Mouse (Mus musculus) frontal cortex, postnatal 14 days (tissue): ENCODE measurements at regions not wholly inside any gene's neighbourhood (a gene's known extent, or its start where the extent isn't known, plus 50 kb on each side); places are given as distances from the start of the nearest gene placed in this dataset.
A peak's percentile ranks its signal among the peaks of the same experiment; 100 is the strongest.
"Not testable (repeated sequence)": the region's sequence is repeated elsewhere in the genome, so short reads cannot be mapped to it uniquely, and the experiment has no call there.

Experiments
- DNase-seq, 2 experiments: peaks; one replicate each; pipeline ENCODE4 v3.0.0; 2022; ENCODE audit warnings: low spot score in 2 of 2

DNA sequence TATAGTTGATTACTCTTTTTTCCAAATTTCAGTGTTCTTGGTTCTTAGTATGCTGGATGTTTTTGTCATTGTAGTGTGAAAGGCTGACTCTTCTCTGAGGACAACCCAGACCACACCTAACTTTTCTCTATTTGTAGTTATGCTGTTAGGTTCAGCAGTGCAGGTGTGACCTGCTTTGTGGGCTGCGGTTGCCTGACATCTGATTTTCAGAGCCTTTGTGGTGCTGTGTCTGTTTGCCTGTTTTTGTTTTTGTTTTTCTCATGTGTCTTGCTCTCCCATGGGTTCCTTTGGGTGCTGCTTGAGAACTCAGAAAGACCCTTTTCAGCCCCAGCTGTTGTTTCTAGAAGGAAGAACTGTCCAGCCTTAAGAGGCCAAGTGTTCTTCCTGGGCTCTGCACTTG lies 52.0 kb upstream of the Trpm1 start:
- DNase-seq = no peak

DNA sequence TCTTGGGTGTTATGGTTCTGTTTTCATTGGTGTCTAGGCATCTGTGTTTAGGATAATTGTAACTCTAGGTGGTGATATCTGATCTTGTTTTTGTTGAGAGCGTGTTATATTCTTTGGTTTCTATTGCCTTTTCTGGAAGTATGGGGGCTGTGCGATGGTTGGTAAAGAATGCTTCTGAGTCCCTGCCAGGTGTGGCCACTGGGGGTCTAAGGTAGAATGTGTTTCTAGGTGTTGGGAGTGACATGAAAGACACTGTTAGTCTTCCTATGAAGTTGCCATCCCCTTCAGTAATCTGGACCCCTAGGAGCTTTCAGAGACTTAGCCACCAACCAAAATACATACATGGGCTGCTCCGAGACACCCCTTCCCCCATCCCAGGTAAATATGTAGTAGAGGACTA lies 54.0 kb upstream of the Trpm1 start:
- DNase-seq = no peak

DNA sequence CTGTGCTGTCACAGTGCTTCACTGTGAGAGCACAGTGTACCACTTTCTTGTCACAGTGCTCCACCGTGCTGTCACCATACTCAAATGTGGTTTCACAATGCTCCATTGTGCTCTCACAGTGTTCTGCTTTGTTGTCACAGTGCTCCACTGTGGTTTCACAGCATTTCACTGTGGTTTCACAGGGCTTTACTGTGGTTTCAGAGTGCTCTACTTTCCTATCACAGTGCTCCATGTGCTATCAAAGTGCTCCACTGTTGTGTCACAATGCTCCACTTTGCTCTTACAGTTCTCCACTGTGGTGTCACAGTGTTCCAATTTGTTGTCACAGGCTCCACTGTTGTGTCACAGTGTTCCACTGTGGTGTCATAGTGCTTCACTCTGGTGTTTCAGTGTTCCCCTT lies 63.6 kb upstream of the Trpm1 start:
- no peak for DNase-seq

DNA sequence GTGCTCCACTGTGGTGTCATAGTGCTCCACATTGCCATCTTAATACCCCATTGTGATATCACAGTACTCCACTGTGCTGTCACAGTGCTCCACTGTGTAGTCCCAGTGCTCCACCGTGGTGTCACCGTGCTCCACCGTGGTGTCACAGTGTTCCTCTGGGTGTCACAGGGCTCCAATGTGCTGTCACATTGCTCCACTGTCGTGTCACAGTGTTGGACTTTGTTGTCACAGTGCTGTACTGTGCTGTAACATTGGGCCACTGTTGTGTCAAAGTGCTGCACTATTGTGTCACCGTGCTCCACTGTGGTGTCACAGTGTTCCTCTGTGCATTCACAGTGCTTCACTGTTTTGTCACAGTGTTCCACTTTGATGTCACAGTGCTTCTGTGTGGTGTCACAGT lies 64.6 kb upstream of the Trpm1 start:
- DNase-seq = no peak

DNA sequence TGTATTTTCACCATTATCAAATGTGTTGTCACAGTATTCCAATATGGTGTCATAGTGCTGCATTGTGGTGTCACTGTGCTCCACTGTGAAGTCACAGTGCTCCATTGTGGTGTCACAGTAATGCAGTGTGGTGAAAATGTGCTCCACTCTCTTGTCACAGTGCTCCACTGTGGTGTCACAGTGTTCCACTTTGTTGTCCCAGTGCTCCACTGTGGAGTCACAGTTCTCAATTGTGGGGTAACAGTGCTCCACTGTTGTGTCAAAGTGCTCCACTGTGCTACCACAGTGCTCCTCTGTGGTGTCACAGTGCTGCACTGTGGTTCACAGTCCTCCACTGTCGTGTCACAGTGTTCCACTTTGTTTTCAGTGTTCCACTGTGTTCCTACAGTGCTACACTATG lies 69.7 kb upstream of the Trpm1 start:
- DNase-seq = not testable (repeated sequence)

- DNase-seq = no peak
Observed at GRCm38 (mm10) chr7:64082651-64083050, 71.0 kb upstream of the Trpm1 start.

GRCm38 (mm10) chr7:64082201-64082600 lies 71.4 kb upstream of the Trpm1 start:
- no peak for DNase-seq

- peak in 1 of 2 experiments; percentile 1 for DNase-seq
Observed at GRCm38 (mm10) chr7:64081618-64082017, 72.0 kb upstream of the Trpm1 start.

GRCm38 (mm10) chr7:64081019-64081418 lies 72.6 kb upstream of the Trpm1 start:
- no peak for DNase-seq

- DNase-seq = no peak
Observed at GRCm38 (mm10) chr7:64079301-64079700, 74.3 kb upstream of the Trpm1 start.

- no peak for DNase-seq
Observed at GRCm38 (mm10) chr7:64078646-64079045, 75.0 kb upstream of the Trpm1 start.

DNA sequence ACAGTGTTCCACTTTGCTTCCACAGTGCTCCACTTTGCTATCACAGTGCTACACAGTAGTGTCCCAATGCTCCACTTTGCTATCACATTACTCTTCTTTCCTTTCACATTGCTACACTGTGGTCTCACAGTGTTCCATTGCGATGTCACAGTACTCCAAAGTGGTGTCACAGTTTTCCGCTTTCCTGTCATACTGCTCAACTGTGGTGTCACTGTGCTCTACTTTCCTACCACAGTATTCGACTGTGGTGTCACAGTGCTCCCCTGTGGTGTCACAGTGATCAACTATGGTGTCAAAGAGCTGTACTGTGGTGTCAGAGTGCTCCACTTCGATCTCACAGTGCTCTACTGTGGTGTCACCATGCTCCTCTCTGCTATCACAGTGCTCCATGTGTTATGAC lies 76.1 kb upstream of the Trpm1 start:
- peak in 1 of 2 experiments; percentile 2 for DNase-seq

- DNase-seq = peak in 1 of 2 experiments; percentile 1
Observed at GRCm38 (mm10) chr7:64076764-64077360, 76.8 kb upstream of the Trpm1 start.

GRCm38 (mm10) chr7:64075696-64076313 lies 77.8 kb upstream of the Trpm1 start:
- no peak for DNase-seq

GRCm38 (mm10) chr7:64074661-64075234 lies 78.9 kb upstream of the Trpm1 start:
- peak in 1 of 2 experiments; percentile 1 for DNase-seq

DNA sequence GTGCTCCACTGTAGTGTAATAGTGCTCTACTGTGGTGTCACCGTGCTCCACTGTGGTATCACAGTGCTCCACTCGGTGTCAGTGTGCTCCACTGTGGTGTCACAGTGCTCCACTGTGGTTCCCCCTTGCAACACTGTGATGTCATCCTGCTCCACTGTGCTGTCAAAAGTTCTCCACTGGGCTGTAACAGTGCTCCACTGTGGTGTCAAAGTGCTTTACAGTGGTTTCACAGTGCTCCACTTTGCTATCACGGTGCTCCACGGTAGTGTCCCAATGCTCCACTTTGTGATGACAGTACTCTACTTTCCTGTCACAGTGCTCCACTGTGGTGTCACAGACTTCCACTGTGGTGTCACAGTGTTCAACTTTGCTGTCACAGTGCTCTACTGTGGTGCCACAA lies 79.4 kb upstream of the Trpm1 start:
- DNase-seq = no peak

DNA sequence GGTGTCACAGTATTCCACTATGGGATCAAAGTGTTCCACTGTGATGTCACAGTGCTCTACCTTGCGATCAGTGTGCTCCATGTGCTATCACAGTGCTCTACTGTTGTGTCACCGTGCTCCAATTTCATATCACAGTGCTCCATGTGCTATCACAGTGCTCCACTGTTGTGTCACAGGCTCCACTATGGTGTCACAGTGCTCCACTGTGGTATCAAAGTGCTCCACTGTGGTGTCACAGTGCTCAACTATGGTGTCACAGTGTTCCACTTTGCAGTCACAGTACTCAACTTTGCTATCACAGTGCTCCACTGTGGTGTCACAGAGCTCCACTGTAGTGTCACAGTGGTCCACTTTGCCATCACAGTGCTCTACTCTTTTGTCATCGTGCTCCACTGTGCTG lies 79.9 kb upstream of the Trpm1 start:
- no peak for DNase-seq

DNA sequence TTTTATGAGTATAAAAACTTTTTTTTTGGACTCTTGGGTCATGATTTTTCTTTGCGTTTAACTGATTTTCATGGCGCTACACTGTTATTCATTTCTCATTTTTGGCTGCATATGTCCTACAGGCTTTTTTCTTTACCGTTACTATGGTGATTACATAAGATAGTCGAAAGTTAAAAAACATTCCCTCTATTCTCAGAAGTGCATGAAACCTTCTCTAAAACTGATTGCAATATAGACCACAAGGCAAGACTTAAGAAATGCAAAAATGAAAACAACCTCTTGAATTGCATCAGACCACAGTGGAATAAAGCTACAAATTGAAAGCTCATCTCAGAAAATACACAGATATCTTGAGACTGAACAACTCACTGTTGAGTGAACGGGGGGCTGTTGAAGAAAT lies 82.7 kb upstream of the Trpm1 start:
- DNase-seq = no peak

GRCm38 (mm10) chr7:64065529-64066247 lies 87.9 kb upstream of the Trpm1 start:
- peak; percentile 68 to 77 for DNase-seq

- peak in 1 of 2 experiments; percentile 28 for DNase-seq
Observed at GRCm38 (mm10) chr7:64064460-64065241, 89.0 kb upstream of the Trpm1 start.

DNA sequence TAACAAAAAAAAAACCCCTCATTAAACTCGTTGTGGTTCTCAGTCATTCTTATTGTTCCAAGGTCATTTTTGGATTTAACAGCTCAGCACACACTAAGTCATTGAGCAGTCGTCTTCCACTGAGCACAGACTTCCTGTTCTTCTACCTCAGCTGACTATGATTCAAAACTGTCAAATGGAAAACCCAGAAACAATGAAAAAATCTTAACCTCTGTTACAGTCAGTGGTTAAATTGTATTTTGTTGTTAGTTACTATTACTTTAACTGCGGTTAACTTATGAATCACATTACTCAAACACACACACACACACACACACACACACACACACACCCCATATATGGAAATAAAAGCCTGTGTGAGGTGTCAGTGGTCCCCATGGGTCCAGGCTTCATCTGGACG lies 92.5 kb upstream of the Trpm1 start:
- no peak for DNase-seq

DNA sequence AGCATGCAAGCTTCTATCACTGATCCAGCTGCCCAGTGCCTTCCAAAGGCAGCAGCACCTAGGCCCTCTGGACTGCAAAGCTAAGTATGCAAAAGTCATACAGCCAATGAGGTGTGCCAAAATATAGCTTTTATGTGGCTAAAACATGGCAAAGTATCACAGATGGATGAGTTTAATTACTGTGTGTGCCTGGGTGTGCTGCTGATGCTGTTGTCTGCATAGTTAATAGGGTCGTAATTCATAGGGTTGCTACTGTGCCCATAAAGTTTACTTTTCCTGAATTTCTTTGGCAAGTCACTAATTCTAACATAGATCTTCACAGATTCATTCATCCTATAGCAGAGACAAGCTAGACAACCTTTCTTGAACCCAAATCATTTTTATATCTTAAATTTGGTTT lies 93.1 kb upstream of the Trpm1 start:
- DNase-seq = no peak
